Mouse (Mus musculus) cerebellum, adult 9-11 months (tissue): ENCODE results near the gene Slc39a9.

Source experiments
- DNase-seq: peaks from one replicate; pipeline ENCODE4 v3.0.0; 2022

The Slc39a9 gene

DNA sequence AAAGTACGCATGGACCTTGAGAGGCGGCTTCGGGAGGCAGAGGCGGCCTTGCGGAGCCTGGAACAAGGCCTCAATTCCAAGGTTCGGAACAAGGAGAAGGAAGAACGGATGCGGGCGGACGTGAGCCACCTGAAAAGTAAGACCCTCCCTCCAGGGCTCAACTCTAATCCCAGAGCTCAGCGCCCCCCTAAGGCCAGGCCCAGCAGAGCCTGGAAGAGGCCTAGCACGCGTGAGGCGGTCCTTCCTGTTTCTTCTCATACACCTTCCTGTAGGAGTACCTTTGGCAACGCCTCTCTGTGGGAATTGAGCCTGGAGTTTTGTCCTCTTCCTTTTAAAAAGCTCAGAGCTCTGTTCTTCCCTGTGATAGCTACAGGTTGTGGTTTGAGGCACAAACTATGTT lies 77.8 kb downstream of the Slc39a9 start:
- no peak for DNase-seq

GRCm38 (mm10) chr12:80724853-80725559 lies 81.3 kb downstream of the Slc39a9 start:
- DNase-seq, result peak; percentile 67

DNA sequence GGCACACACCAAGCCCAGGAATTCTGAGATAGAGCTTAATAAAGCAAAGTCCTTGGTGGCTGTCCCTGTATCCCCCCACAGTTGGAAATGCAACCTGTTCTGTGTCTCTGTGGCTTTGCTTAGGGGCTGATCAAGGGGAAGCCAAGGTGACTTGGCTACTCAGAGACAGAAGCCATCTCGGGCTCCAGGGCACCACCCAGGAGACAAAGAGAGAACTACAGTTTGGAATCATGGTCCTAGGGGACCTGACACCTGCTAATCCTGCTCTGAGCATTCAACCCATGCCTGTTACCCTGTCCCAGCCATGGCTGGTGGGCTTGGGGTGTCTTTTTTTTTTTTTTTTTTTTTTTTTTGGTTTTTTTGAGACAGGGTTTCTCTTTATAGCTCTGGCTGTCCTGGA lies 84.5 kb downstream of the Slc39a9 start:
- no peak for DNase-seq

GRCm38 (mm10) chr12:80728814-80729213 lies 85.1 kb downstream of the Slc39a9 start:
- DNase-seq, result no peak

GRCm38 (mm10) chr12:80729758-80730530 lies 86.3 kb downstream of the Slc39a9 start:
- no peak for DNase-seq

GRCm38 (mm10) chr12:80730567-80730966 lies 86.9 kb downstream of the Slc39a9 start:
- DNase-seq, result peak; percentile 73
